Mouse (Mus musculus) MEL (cell line): ENCODE results near the gene Rps6ka2. TPM values are rescaled to one million over a fixed set of nuclear protein-coding genes. Genes with fewer than 3 reads are reported as not detected.

Source experiments
- DNase-seq: peaks from one replicate; pipeline ENCODE4 v3.0.0; 2011; ENCODE audit warnings: low read depth, low spot score
- H3K27ac ChIP-seq: 2 replicates; pipeline ENCODE4 v1.5.1; 2012; ENCODE audit warnings: low read depth, mild to moderate bottlenecking, control low read depth, low read length, moderate library complexity; ENCODE audit not compliant: control insufficient read depth
- H3K27me3 ChIP-seq, 2 experiments: fragments of 150-350 bp in 1 of 2; sonication (generic) in 1 of 2; 2 replicates each; pipeline ENCODE4 v1.6.1; 2012; ENCODE audit warnings: low read length in 2 of 2, mild to moderate bottlenecking in 2 of 2, improper control_type of control experiment in 1 of 2, moderate library complexity in 1 of 2; ENCODE audit not compliant: insufficient read depth in 2 of 2, control insufficient read depth in 1 of 2
- H3K36me3 ChIP-seq, 2 experiments: 2 replicates each; pipeline ENCODE4 v1.6.1; 2012 to 2014; ENCODE audit warnings: low read length in 2 of 2, improper control_type of control experiment in 1 of 2, inconsistent platforms in 1 of 2, mild to moderate bottlenecking in 1 of 2; ENCODE audit not compliant: insufficient read depth in 2 of 2, control insufficient read depth in 1 of 2
- H3K4me1 ChIP-seq, 2 experiments: fragments of 150-350 bp in 1 of 2; sonication (generic) in 1 of 2; 2 replicates each; pipeline ENCODE4 v1.6.1; 2012; ENCODE audit warnings: low read length in 2 of 2, improper control_type of control experiment in 1 of 2, mild to moderate bottlenecking in 1 of 2; ENCODE audit not compliant: insufficient read depth in 2 of 2, control insufficient read depth in 1 of 2
- H3K4me3 ChIP-seq, 2 experiments: fragments of 150-350 bp in 1 of 2; sonication (generic) in 1 of 2; 2 replicates each; pipeline ENCODE4 v1.5.1; 2012; ENCODE audit warnings: low read depth in 2 of 2, low read length in 2 of 2, mild to moderate bottlenecking in 2 of 2, moderate library complexity in 2 of 2, control low read depth in 1 of 2, improper control_type of control experiment in 1 of 2; ENCODE audit not compliant: control insufficient read depth in 1 of 2, insufficient read depth in 1 of 2
- H3K79me2 ChIP-seq: 2 replicates; pipeline ENCODE4 v1.6.1; 2012; ENCODE audit warnings: mild to moderate bottlenecking, low read length, moderate library complexity; ENCODE audit not compliant: control insufficient read depth, poor library complexity, insufficient read depth
- H3K9ac ChIP-seq: 2 replicates; pipeline ENCODE4 v1.6.1; 2012; ENCODE audit warnings: low read depth, mild to moderate bottlenecking, control low read depth, low read length, moderate library complexity; ENCODE audit not compliant: control insufficient read depth, poor library complexity, severe bottlenecking
- H3K9me3 ChIP-seq: fragments of 150-350 bp; sonication (generic); replicated peaks from 2 replicates; pipeline ENCODE4 v1.6.1; 2012; ENCODE audit warnings: mild to moderate bottlenecking, low read length, improper control_type of control experiment, moderate library complexity; ENCODE audit not compliant: insufficient read depth
- BHLHE40 ChIP-seq: IDR thresholded peaks from 2 replicates; pipeline ENCODE4 v1.6.1; 2012; ENCODE audit warnings: low read depth, mild to moderate bottlenecking, inconsistent platforms, low read length, improper control_type of control experiment, borderline replicate concordance
- CHD1 ChIP-seq: IDR thresholded peaks from 2 replicates; pipeline ENCODE4 v1.6.1; 2012; ENCODE audit warnings: low read depth, mild to moderate bottlenecking, inconsistent platforms, low read length, improper control_type of control experiment
- CTCF ChIP-seq, 3 experiments: IDR thresholded peaks in 2 of 3; conservative IDR thresholded peaks in 1 of 3; 2 replicates each; pipeline ENCODE4 v1.5.1; 2011 to 2012; ENCODE audit warnings: low read length in 3 of 3, low read depth in 2 of 3, mild to moderate bottlenecking in 2 of 3, improper control_type of control experiment in 1 of 3, inconsistent platforms in 1 of 3, mixed read lengths in 1 of 3, moderate library complexity in 1 of 3; ENCODE audit not compliant: control insufficient read depth in 1 of 3, insufficient read depth in 1 of 3, poor library complexity in 1 of 3, severe bottlenecking in 1 of 3
- E2F4 ChIP-seq: IDR thresholded peaks from 2 replicates; pipeline ENCODE4 v1.6.1; 2011; ENCODE audit warnings: low read depth, low read length, improper control_type of control experiment, borderline replicate concordance
- GABPA ChIP-seq: IDR thresholded peaks from 2 replicates; pipeline ENCODE4 v1.6.1; 2012; ENCODE audit warnings: low read depth, mild to moderate bottlenecking, inconsistent platforms, low read length, improper control_type of control experiment, moderate library complexity
- HCFC1 ChIP-seq: IDR thresholded peaks from 2 replicates; pipeline ENCODE4 v1.6.1; 2012; ENCODE audit warnings: low read depth, mild to moderate bottlenecking, inconsistent platforms, low read length, improper control_type of control experiment, moderate library complexity
- JUND ChIP-seq: IDR thresholded peaks from 2 replicates; pipeline ENCODE4 v1.6.1; 2011; ENCODE audit warnings: low read depth, mild to moderate bottlenecking, improper control_type of control experiment, low read length
- MAZ ChIP-seq: IDR thresholded peaks from 2 replicates; pipeline ENCODE4 v1.6.1; 2012; ENCODE audit warnings: low read depth, mild to moderate bottlenecking, inconsistent platforms, low read length, improper control_type of control experiment
- MXI1 ChIP-seq: IDR thresholded peaks from 2 replicates; pipeline ENCODE4 v1.6.1; 2011; ENCODE audit warnings: mild to moderate bottlenecking, low read depth, low read length, improper control_type of control experiment
- MYC ChIP-seq: IDR thresholded peaks from 2 replicates; pipeline ENCODE4 v1.6.1; 2011; ENCODE audit warnings: low read depth, mild to moderate bottlenecking, low read length, improper control_type of control experiment, moderate library complexity
- NRF1 ChIP-seq: IDR thresholded peaks from 2 replicates; pipeline ENCODE4 v1.6.1; 2014; ENCODE audit warnings: low read depth, mild to moderate bottlenecking, inconsistent platforms, low read length, improper control_type of control experiment, moderate library complexity; ENCODE audit not compliant: poor library complexity, insufficient read depth, severe bottlenecking
- POLR2A ChIP-seq, 2 experiments: IDR thresholded peaks; 2 replicates each; pipeline ENCODE4 v1.6.1; 2011 to 2012; ENCODE audit warnings: low read length in 2 of 2, mild to moderate bottlenecking in 2 of 2, control low read depth in 1 of 2, improper control_type of control experiment in 1 of 2, low read depth in 1 of 2, moderate library complexity in 1 of 2; ENCODE audit not compliant: control insufficient read depth in 1 of 2, insufficient read depth in 1 of 2, poor library complexity in 1 of 2
- POLR2AphosphoS2 ChIP-seq: IDR thresholded peaks from 2 replicates; pipeline ENCODE4 v1.6.1; 2011; ENCODE audit warnings: low read length, improper control_type of control experiment
- POLR2AphosphoS5 ChIP-seq: IDR thresholded peaks from 2 replicates; pipeline ENCODE4 v1.6.1; 2012; ENCODE audit warnings: low read depth, borderline replicate concordance, mild to moderate bottlenecking, inconsistent platforms, low read length, moderate library complexity, mixed read lengths
- RAD21 ChIP-seq: IDR thresholded peaks from 2 replicates; pipeline ENCODE4 v1.6.1; 2011; ENCODE audit warnings: mild to moderate bottlenecking, low read depth, low read length, improper control_type of control experiment
- SIN3A ChIP-seq: IDR thresholded peaks from 2 replicates; pipeline ENCODE4 v1.6.1; 2012; ENCODE audit warnings: low read length, improper control_type of control experiment, inconsistent platforms
- SMC3 ChIP-seq: IDR thresholded peaks from 2 replicates; pipeline ENCODE4 v1.6.1; 2011; ENCODE audit warnings: low read depth, low read length, improper control_type of control experiment
- TAL1 ChIP-seq: IDR thresholded peaks from 2 replicates; pipeline ENCODE4 v1.6.1; 2012; ENCODE audit warnings: mild to moderate bottlenecking, inconsistent platforms, low read length, moderate library complexity, mixed read lengths
- UBTF ChIP-seq: IDR thresholded peaks from 2 replicates; pipeline ENCODE4 v1.6.1; 2012; ENCODE audit warnings: low read depth, mild to moderate bottlenecking, inconsistent platforms, low read length, improper control_type of control experiment, moderate library complexity, borderline replicate concordance; ENCODE audit not compliant: insufficient read depth
- ZKSCAN1 ChIP-seq: IDR thresholded peaks from 2 replicates; pipeline ENCODE4 v1.6.1; 2012; ENCODE audit warnings: low read depth, mild to moderate bottlenecking, inconsistent platforms, low read length, improper control_type of control experiment, moderate library complexity
- ZMIZ1 ChIP-seq: IDR thresholded peaks from 2 replicates; pipeline ENCODE4 v1.6.1; 2012; ENCODE audit warnings: low read depth, mild to moderate bottlenecking, inconsistent platforms, low read length, improper control_type of control experiment, moderate library complexity
- polyA plus RNA-seq, 2 experiments: library from polyadenylated mRNA; stranded (reverse) in 1 of 2; unstranded in 1 of 2; fragments of >175 nt in 1 of 2; fragments of >200 nt in 1 of 2; gene quantifications; 2 replicates each; pipeline versions ENCODE4 v1.2.1 to v1.2.4; 2012; ENCODE audit warnings: low replicate concordance in 2 of 2, low read depth in 1 of 2; ENCODE audit not compliant: insufficient read length in 2 of 2, insufficient read depth in 1 of 2, missing spikeins in 1 of 2
- total RNA-seq: library from RNA; depleted of rRNA; stranded (reverse); fragments of 300-350 nt; gene quantifications from 2 replicates; pipeline ENCODE4 v1.2.3, GENCODE M21; 2012

Rps6ka2 gene
- total and polyA plus RNA-seq, 3 experiments: 6.0 to 11.2 TPM; not detected in 1

DNA sequence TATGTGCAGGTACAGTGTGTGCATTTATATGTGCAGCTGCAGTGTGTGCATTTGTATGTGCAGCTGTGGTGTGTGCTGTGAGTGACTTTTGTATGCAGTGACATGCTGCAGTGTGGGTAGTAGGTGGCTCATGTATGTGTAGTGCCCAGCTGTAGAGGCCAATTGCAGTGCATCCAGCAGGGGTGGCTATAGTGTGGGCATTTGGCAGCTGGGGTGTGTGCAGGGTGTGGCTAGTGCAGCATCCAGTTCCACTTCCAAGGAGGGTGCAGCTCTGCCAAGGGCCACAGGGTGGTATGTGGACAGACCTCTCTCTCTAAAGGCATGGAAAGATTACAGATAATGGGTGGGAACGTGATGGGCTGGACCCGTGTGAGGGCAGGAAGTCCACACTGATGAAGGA, 43.3 kb downstream of the Rps6ka2 start:
- Histone ChIP-seq H3K9ac (no peak overlapping the region), H3K27me3 (no peaks in the 10 kb centered on the region), H3K27ac (no peak overlapping the region), H3K36me3 (no peaks in the 10 kb centered on the region), H3K4me3 (no peak overlapping the region), H3K9me3 (no peaks in the 10 kb centered on the region), H3K79me2 (no peaks in the 10 kb centered on the region), H3K4me1 (peaks cover 0 to 1% of the 10 kb centered on the region in 2 experiments; a peak in 2 of 4 replicates)
- no peak for DNase-seq
- no peak for TF ChIP-seq JUND
- no peak for TF ChIP-seq SMC3
- TF ChIP-seq CHD1: no peak
- TF ChIP-seq MXI1: no peak
- TF ChIP-seq E2F4: no peak
- TF ChIP-seq ZKSCAN1: no peak
- TF ChIP-seq MAZ: no peak
- TF ChIP-seq CTCF (IDR thresholded peaks at IDR 0.05 in 2 of 3, conservative IDR thresholded peaks at IDR 0.05 in 1 of 3; ENCODE audit: control insufficient read depth in 1 of 3, insufficient read depth in 1 of 3, low read depth in 2 of 3, low read length in 3 of 3, poor library complexity in 1 of 3, severe bottlenecking in 1 of 3): no peak
- TF ChIP-seq GABPA: no peak
- no peak for TF ChIP-seq BHLHE40
- no peak for TF ChIP-seq HCFC1
- no peak for TF ChIP-seq UBTF
- no peak for TF ChIP-seq TAL1

DNA sequence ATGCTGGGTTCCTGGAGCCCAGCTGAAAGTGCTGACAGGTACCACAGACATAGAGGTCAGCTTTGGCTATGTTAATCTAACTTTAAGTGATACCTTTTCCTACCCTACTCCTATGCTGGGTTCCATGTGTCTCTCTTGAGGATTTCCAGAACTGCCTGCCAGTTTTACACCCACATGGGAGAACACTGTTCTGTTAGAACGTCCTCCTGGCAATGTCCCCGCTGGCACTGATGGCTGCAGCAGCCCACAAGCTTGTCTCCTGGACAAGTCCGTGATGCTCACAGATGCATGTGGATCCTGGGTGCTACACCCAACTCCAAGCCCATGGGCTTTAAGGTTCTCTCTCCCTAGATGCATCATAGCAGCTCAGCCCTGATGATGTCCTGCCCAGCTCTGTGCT, 44.1 kb downstream of the Rps6ka2 start:
- TF ChIP-seq MAZ: no peak
- Histone ChIP-seq H3K36me3 (peaks cover 0 to 6% of the 10 kb centered on the region in 2 experiments; a peak in 2 of 4 replicates), H3K9me3 (no peaks in the 10 kb centered on the region), H3K79me2 (no peaks in the 10 kb centered on the region), H3K9ac (no peak overlapping the region), H3K27me3 (no peaks in the 10 kb centered on the region), H3K27ac (no peak overlapping the region), H3K4me1 (peaks cover 3 to 6% of the 10 kb centered on the region in 2 experiments; a peak in 3 of 4 replicates), H3K4me3 (no peak overlapping the region)
- DNase-seq: no peak

DNA sequence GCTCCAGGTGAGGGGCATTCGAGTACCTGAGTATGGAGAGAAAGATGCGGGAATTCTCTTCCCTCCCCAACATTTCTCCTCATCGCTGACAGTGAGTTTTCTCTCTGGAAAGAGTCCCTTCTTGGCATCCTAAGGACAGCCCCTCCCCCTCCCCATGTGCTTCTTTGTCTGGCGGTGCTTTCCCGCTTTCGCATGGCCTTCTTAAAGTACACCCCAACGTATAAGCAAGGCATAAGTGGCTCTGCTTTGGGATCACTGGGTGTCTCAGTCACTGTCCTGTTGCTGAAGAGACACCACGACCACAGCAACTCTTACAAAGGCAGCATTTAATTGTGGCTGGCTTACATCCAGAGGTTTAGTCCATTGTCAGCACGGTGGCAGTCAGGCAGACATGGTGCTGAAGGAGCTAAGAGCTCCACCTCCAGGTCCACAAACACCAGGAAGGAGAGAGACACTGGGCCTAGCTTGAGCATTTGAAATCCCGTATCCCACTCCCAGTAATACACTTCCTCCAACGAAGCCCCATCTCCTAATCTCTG, 47.9 kb downstream of the Rps6ka2 start:
- Histone ChIP-seq H3K79me2 (no peaks in the 10 kb centered on the region), H3K27me3 (no peaks in the 10 kb centered on the region), H3K9me3 (no peaks in the 10 kb centered on the region), H3K27ac (no peak overlapping the region), H3K4me3 (no peak overlapping the region), H3K9ac (no peak overlapping the region), H3K4me1 (peaks cover 5 to 16% of the 10 kb centered on the region in 2 experiments), H3K36me3 (peaks cover 0 to 16% of the 10 kb centered on the region in 2 experiments; a peak in 2 of 4 replicates)
- TF ChIP-seq MYC: no peak
- no peak for TF ChIP-seq ZMIZ1
- TF ChIP-seq POLR2AphosphoS2: no peak
- TF ChIP-seq GABPA: no peak
- no peak for TF ChIP-seq SIN3A
- no peak for TF ChIP-seq CTCF (IDR thresholded peaks at IDR 0.05 in 2 of 3, conservative IDR thresholded peaks at IDR 0.05 in 1 of 3; ENCODE audit: control insufficient read depth in 1 of 3, insufficient read depth in 1 of 3, low read depth in 2 of 3, low read length in 3 of 3, poor library complexity in 1 of 3, severe bottlenecking in 1 of 3)
- no peak for TF ChIP-seq RAD21
- no peak for TF ChIP-seq UBTF
- no peak for TF ChIP-seq NRF1
- no peak for TF ChIP-seq POLR2AphosphoS5
- TF ChIP-seq POLR2A (IDR thresholded peaks at IDR 0.05; ENCODE audit: control insufficient read depth in 1 of 2, insufficient read depth in 1 of 2, low read depth in 1 of 2, low read length in 2 of 2, poor library complexity in 1 of 2): no peak
- no peak for TF ChIP-seq TAL1
- TF ChIP-seq MXI1: no peak
- DNase-seq: peak; percentile 6
